Mouse (Mus musculus) gastrocnemius, adult 8-10 months (tissue): ENCODE data around the gene Gapt. TPM values are rescaled to one million over a fixed set of nuclear protein-coding genes. Genes with fewer than 3 reads are reported as not detected.
"Not testable (repeated sequence)": the region's sequence is repeated elsewhere in the genome, so short reads cannot be mapped to it uniquely, and the experiment has no call there.

Source experiments
- DNase-seq, 2 experiments: peaks; one replicate each; pipeline ENCODE4 v3.0.0; 2022; ENCODE audit warnings: low spot score in 2 of 2
- total RNA-seq, 4 experiments: library from RNA; stranded (reverse); gene quantifications; 2 replicates each; pipeline ENCODE4 v1.2.4; 2022

Gapt gene
- not detected for total RNA-seq

DNA sequence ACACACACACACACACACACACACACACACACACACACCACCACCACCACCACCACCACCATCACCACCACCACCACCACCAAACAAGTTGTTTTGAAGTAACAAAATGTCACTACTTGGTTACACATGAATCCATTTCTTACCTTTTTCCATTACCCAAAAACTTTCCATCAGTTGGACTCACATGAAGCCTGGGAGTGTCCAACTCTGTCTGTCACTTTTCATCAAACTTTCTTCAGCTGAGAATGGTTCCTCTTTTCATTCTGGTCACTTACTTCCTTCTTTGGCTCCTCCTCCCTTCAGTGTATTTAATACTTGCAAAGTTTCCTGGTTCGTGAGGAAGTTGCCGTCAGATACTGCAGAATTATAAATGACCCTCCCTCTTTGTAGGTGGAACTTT, at the start of gene Gapt:
Gene Gapt (minus strand): TSS at position 259 of the 400 bp plus-strand sequence.
- DNase-seq, result no peak

DNA sequence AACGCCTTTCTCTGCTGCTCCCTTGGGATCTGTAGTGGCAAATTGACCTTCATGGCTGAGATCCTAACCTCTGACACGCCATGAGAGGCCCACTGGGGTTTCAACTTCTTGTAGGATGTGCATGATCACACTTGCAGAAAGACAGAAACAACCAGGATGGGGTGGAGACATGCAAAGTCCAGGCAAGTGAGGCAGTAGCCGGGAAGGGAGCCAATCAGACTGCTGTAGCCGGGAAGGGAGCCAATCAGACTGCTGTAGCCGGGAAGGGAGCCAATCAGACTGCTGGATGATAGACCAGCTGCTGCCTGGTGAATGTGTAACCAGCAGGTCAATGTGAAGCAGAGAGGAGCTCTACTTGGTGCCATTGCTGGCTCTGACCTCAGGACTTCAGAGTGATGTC, 49.2 kb upstream of the Gapt start:
- DNase-seq, result peak in 1 of 2 experiments; percentile 12

DNA sequence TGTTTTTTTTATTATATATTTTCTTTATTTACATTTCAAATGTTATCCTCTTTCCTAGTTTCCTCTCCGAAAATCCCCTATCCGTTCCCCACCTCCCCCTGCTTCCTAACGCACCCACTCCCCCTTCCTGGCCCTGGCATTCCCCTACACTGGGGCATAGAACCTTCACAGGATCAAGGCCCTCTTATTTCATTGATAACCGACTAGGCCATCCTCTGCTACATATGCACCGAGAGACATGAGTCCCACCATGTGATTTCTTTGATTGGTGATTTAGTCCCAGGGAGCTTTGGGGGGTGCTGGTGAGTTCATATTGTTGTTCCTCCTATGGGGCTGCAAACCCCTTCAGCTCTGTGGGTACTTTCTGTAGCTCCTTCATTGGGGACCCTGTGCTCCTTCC, 47.7 kb upstream of the Gapt start:
- DNase-seq, result not testable (repeated sequence)

DNA sequence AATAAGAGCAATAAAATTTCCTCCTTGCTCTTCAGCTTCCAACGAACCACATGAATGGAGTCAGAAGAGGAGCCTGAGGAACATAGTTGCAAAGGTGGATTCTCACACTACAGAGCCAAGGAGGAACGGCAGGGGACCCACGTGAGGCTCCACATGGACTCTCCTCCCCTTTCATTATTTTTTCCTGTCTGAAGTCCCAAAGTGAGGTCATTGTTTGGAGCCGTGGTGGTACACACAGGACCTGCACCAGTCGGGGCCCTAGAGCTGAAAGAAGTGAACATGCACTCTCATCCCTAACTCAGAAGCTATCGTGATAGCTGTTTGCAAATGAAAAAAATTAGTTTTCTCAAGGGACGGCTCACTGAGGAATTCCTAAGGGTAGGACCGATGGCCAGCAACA, 47.1 kb upstream of the Gapt start:
- DNase-seq, result no peak

DNA sequence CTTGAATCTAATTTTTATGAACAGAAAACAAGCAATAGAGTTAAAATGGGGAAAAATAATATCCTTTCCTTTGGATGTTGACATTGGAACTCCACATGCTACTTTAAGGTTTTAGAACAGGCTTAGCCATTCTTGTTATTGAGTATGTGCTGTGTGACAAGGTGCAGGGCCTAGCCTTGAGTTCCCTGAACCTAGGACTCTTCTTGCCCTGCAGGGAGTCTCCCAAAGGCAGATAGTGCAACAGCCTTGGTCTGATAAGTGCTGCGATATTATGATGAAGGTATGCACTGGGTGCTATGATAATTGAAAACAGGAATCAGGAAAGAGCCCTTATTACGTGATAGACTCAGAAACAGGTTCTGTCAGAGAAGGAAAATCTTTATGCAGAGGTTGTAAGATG, 44.9 kb upstream of the Gapt start:
- no peak for DNase-seq

DNA sequence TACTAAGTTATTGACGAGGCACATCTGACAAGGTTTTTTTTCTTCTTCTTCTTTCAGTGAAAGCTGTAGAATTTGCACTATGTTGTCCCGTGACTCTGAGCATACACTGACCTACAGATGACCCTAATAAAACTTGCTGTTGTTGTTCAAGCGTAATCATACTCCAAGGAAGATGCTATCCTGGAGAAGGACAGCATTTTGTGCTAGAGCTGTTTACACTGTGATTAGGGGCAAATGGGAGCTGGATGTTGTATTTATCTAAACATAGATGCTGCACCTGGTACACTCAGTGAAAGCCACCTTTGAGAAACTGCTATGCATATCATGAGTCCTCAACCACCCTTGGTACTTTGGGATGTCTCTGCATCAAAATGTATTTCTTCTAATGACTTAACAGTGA, 44.4 kb upstream of the Gapt start:
- DNase-seq, result no peak

DNA sequence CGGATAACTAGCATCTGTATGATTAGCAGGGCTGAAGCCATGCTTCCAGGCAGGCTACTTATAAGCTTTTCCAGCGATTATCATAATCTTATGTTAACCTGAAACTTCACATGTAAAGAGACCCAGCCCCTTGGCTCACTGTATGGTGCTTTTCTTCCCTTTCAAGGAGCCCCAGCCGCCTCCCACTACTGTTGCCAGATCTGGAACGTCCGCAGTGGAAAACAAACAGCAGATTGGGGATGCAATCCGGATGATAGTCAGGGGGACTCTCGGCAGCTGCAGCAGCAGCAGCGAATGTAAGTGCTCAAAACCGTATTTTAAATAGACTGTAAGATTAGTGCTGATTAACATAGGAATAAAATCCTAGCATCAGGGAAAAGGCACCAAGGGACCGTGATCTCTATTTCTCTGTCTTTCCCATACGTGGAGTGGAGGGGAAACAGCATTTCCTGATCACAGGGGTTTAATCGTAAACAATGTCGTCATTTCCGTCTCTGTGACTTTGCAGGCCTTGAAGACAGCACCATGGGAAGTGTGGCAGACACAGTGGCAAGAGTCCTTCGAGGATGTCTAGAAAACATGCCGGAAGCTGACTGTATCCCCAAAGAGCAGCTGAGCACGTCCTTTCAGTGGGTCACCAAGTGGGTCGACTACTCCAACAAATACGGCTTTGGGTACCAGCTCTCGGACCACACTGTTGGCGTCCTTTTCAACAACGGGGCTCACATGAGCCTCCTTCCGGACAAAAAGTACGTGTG, 41.7 kb upstream of the Gapt start:
- DNase-seq, result no peak

DNA sequence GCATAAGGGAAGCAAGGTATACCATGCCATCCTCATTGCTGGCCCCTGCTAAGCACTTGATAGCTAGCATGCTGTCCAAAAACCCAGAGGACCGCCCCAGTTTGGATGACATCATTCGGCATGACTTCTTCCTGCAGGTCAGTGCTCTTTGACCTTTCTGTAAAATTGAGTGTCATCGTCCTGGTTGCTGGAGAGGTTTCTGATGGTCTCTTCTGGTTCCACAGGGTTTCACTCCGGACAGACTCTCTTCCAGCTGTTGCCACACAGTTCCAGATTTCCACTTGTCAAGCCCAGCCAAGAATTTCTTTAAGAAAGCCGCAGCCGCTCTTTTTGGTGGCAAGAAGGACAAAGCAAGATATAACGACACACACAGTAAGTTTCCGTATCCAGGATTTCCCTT, 40.8 kb upstream of the Gapt start:
- no peak for DNase-seq

DNA sequence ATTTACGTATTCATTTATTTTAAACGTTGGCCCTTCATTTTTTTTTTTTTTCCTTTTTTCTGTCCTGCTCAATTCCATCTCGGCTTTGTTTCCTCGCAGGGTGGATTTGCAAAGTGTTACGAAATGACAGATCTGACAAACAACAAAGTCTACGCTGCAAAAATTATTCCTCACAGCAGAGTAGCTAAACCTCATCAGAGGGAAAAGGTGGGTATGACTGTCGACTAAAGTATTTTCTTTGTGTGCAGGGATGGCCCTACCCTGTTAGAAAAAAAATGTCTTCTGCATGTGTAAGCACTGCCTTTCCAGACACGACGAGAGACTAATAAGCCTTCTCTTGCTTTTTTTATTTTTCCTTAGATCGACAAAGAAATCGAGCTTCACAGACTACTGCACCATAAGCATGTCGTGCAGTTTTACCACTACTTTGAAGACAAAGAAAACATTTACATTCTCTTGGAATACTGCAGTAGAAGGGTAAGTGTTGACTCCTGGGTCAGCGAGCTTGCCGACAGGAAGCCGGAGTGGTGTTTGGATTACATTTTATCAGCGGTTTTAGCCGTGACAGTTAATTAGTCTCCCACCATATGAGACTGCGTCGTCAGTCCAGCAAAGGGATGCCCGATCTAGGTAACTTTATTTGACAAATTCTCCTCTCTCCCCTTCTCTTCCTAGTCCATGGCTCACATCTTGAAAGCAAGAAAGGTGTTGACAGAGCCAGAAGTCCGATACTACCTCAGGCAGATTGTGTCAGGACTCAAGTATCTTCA, 39.1 kb upstream of the Gapt start:
- no peak for DNase-seq

DNA sequence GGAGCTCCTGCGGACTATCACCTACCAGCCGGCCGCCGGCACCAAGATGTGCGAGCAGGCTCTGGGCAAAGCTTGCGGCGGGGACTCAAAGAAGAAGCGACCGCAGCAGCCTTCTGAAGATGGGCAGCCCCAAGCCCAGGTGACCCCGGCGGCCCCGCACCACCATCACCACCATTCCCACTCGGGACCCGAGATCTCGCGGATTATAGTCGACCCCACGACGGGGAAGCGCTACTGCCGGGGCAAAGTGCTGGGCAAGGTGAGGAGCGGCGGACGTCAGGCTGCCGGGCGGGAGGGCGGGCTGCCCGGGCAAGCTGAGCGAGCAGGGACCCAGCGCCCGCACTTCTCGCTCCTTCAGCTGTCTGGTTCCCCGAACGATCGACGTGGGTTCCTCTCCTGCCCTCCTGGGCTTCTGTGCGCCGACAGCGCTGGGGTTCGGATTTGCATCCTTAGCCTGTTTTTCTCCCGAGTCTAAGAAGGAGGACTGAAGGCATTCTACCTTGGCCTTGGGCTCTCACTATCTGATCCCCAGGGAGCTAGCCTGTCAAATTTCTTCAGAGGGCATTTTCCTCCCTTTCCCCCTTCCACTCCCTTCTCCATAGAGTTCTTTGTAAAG, 38.3 kb upstream of the Gapt start:
- DNase-seq, result peak in 1 of 2 experiments; percentile 8

DNA sequence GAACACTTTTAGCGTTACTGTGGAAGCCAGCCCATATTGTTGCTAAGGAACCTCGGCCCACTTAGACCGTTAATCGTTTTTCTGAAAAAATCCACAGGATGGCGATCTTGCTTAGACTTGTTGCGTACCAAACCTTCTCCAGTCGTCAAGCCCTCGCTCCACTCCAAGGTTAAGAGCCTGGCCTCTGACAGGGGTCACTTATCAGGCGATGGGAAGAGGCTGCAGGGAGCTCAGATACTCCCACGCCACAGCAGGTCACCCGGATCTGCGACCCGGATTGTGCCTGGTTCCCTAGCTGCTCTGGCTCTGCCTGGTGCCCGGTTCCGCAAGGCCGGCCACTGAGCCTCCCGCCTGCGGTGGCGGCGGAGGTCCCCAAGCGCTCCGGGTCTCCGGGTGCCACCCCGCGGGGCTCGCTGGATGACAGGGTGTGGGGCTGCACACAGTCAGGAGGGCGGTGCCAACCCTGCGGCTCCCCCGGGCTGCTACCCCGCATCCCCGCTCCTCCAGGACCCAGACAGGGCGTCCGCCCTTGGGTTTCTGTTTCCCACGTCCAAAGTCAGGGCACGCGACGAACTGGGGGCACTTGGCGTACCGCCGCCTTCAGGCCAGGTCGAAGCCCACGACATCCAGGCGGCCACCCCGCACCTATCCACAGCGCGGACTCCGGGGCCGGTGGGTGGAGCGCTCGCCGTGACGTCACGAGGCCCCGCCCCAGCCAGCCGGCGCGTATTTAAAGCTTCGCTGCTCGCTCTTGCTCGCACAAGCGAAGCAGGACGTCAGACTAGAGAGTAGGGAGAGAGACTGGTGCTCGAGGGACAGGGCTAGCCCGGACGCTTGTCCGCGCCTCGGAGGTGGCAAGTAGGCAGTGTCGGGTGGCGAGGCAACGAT, 37.5 kb upstream of the Gapt start, which contains the start of gene Plk2:
Gene Plk2 (plus strand): TSS at position 756 of the 888 bp plus-strand sequence.
- peak; percentile 77 to 81 for DNase-seq

DNA sequence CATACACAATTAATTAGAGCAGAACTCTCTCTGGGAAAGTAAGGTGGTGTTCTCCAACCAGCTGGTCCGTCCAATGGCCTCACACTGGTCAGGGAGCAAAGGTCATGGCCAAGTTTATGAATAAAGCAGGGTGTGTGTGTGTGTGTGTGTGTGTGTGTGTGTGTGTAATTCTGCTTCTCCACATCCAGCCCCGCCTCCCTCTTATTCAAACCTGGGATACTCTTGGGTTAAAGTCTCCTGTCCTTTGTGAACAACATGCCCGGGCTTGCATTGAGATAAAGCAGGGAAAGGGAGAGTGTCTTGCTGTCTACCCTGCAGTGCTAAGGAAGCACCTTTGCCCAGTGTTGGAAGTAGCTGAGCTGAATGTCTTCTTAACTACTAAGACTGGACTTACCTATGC, 35.6 kb upstream of the Gapt start:
- no peak for DNase-seq

DNA sequence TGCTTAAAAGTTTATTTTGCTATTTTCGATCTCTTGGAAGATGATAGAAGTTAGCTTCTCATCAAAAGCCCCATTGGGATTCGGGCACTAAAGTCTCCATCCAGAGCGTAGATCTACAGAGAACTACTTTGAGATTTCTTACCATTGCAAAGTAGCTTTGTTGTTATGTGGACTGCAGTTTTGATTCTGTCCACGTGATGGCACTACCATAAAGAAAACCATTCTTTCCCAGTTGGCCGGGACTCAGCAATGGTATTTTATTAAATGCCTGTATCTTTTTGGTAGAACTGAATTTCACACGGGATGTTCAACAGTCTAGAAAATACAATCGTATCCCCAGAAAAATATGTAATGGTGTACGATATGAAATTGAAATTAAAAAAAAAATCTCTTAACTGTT, 35.2 kb upstream of the Gapt start:
- peak in 1 of 2 experiments; percentile 28 for DNase-seq

DNA sequence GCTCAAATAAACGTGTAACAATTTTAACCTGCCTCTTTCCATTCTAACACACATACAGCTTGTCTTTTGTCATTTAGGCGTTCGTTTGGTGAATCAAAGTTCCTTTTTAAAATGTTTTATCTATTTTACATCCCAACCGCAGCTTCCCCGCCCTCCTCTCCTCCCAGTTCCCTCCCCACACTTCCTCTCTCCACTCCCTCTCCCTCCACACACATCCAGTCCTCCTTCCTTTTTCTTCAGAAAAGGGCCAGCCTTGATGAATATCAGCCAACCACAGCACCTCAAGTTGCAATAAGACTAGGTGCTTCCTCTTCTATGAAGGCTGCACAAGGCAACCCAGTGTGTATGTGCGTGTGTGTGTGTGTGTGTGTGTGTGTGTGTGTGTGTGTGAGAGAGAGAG, 27.5 kb upstream of the Gapt start:
- DNase-seq, result no peak

DNA sequence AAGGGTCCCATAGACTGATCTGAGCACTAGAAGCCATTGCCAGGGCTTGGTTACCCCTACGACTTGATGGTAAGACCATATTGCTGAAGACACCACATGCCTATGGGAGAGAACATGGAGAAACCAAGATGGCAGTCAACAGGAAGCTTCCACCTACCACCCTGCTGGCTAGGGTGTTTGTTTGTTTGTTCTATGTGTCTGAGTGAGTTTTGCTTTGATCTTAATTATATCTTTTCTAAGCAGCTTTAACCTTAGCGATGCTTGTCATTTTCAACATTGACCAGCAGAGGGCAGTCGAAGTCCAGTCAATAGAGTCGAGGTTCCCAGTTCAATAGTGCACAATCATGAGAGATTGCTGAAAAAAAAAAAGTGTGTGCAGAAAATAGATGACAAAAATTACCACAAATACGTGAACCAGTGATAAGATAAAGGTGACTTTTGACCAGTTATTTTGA, 25.5 kb upstream of the Gapt start:
- DNase-seq, result no peak

DNA sequence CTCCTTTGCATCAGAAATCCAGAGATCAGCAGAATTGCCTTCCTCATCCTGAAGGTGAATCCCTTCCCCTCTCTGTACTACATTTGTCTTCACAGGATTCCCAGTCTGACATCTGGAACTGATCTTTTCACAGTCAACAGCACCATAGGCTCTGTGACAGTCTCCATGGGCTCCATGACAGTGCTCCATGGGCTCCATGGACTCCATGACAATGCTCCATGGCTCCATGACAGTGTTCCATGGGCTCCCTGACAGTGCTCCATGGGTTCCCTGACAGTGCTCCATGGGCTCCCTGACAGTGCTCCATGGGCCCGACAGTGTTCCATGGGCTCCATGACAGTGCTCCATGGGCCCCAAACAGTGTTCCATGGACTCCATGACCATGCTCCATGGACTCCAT, 12.7 kb upstream of the Gapt start:
- DNase-seq, result no peak

DNA sequence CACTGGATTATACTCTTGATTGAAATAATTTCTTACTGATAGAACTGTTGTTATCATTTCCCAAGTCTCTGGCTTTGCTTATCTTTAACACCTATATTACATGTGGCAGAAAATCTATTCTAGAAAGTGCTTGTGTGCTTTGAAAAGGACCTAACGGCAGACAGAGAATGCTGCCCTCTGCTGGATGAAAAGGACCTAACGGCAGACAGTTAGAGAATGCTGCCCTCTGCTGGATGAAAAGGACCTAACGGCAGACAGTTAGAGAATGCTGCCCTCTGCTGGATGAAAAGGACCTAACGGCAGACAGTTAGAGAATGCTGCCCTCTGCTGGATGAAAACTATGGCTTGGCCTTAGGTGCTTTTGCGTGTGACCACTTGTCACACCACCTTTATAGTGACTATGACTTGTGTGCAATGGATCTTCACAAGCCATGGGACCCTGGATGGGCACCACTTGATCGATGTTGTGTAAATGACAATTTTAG, 11.6 kb upstream of the Gapt start:
- DNase-seq, result peak; percentile 15 to 18

DNA sequence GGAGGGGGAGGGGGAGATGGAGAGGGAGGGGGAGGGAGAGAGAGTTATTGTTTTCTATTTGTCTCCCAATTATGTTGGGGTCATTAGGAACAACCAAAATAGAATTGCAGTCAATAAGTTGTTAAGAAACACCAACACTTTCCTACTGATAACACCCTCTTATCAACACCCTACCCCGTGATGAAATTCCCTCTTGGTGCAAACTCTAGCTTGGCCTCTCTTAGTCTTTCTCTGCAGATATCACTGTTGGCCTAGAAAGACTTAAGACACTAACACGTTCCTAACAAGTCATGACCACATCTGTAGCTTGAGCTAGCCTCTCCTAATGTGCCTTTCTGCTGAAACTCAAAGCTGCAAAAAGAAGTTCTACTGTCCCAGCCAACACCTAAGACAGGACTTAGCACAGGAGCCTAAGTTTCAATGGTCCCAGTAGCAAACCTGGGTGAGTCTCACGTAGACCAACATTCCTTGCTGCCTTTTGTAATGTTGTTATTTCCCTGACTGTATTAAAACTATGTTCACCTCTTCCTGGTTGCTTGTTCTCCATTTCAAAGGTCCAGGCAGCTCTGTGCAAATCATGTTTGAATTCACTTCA, 11.1 kb upstream of the Gapt start:
- DNase-seq, result no peak

DNA sequence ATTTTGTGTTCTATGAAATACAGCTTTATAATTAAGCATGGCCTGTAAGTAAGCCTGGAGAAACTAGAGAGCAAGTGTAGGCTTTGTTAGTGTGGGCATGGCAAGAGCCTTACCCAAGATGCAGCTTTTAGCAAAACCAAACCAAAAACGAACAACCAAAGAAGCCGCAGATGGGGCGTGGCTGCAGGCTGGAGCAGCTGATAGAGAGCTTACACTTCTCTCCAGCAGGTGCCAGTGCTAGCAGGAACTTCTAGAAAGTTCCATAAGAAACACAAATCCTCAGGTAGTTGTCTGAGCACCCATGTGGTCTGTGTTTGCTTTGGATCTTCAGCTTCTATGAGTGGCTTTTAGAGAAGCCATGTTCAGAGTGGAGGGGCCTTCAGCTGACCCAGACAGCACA, 9.5 kb upstream of the Gapt start:
- no peak for DNase-seq

DNA sequence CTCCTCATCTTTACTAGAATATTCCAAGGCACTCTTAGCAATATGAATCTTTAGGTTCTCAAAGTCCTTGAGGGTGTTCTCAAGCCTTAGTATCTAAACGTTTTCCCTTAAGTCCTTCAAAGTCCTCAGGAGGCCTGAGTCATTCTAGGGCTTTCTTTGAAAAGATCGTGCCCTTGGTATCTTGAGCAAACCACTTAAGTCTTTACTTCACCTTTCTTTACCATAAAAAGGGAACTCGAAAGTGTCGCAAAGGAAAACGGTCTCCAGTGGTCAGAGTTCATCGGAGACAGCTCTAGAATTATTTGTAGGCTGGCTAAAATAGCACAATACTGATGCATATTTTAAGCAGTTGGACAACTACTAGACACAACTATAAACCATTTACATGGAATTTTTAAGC, 6.7 kb upstream of the Gapt start:
- no peak for DNase-seq

DNA sequence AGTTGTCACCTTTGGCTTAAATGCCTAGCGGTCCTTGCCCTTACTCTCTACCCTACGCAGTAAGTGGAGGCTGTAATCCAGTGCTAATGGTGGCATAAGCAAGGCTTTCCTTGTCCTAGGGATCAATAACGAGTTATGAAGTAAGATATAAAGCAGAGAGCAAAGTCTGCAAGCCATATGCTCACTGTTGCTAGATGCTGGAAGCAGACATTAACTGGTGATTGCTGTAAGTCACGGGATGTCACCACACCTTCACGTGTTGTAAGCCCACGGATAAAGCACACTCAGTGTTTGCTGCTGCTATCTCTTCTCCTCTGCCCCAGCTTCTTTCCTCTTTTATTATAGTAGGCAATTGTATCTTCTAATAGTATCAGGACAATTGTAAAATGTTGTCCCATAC, 5.9 kb downstream of the Gapt start:
- DNase-seq, result no peak
